Mouse (Mus musculus) hindbrain, embryonic 10.5 days (tissue): ENCODE measurements at regions not wholly inside any gene's neighbourhood (a gene's known extent, or its start where the extent isn't known, plus 50 kb on each side); places are given as distances from the start of the nearest gene placed in this dataset.
"Not testable (repeated sequence)": the region's sequence is repeated elsewhere in the genome, so short reads cannot be mapped to it uniquely, and the experiment has no call there.

Experiments
- DNase-seq: peaks from one replicate; pipeline ENCODE4 v3.0.0-alpha.2; 2017; ENCODE audit warnings: low spot score
- H3K27ac ChIP-seq: fragments of 300-500 bp; sonication (generic); 2 replicates; pipeline ENCODE4 v1.5.1; 2016; ENCODE audit warnings: mild to moderate bottlenecking, moderate library complexity
- H3K27me3 ChIP-seq: fragments of 300-500 bp; sonication (generic); 2 replicates; pipeline ENCODE4 v1.6.1; 2016; ENCODE audit warnings: mild to moderate bottlenecking; ENCODE audit not compliant: poor library complexity, insufficient read depth, severe bottlenecking
- H3K36me3 ChIP-seq: fragments of 300-500 bp; sonication (generic); 2 replicates; pipeline ENCODE4 v1.6.1; 2016; ENCODE audit warnings: mild to moderate bottlenecking, moderate library complexity
- H3K4me1 ChIP-seq: fragments of 300-500 bp; sonication (generic); replicated peaks from 2 replicates; pipeline ENCODE4 v1.6.1; 2016; ENCODE audit warnings: mild to moderate bottlenecking
- H3K4me3 ChIP-seq: fragments of 300-500 bp; sonication (generic); 2 replicates; pipeline ENCODE4 v1.5.1; 2016; ENCODE audit warnings: mild to moderate bottlenecking, moderate library complexity
- H3K9me3 ChIP-seq: fragments of 300-500 bp; sonication (generic); 2 replicates; pipeline ENCODE4 v1.6.1; 2016; ENCODE audit warnings: mild to moderate bottlenecking, moderate library complexity
- WGBS: fragments of 180-500 bp; shearing (Covaris S2); methylation state at CpG from one replicate; pipeline ENCODE4 v1.1.7; 2016; 5-methylcytosine and 5-hydroxymethylcytosine counted together

GRCm38 (mm10) chr15:53984006-53984405, 99.3 kb downstream of the Gm7489 start:
- not testable (repeated sequence) for H3K4me1 ChIP-seq, H3K4me3 ChIP-seq, H3K27me3 ChIP-seq, DNase-seq, H3K27ac ChIP-seq, H3K36me3 ChIP-seq, H3K9me3 ChIP-seq
- 92% methylated on average over 15 of the region's 15 CpGs for WGBS

- 81% methylated on average over 2 of the region's 2 CpGs for WGBS
- H3K4me1 ChIP-seq, result no peaks in the 10 kb centered on the region
- no peaks in the 10 kb centered on the region for H3K36me3 ChIP-seq
- H3K27me3 ChIP-seq, result no peaks in the 10 kb centered on the region
- no peaks in the 10 kb centered on the region for H3K9me3 ChIP-seq
- H3K4me3 ChIP-seq, result no peak overlapping the region
- no peak for DNase-seq
- no peak overlapping the region for H3K27ac ChIP-seq
These were observed 105.2 kb downstream of the Gm7489 start for GRCm38 (mm10) chr15:53989888-53990287.

GRCm38 (mm10) chr15:53995199-53995868, 110.6 kb downstream of the Gm7489 start:
- H3K4me1 ChIP-seq, result no peaks in the 10 kb centered on the region
- DNase-seq, result no peak
- no peaks in the 10 kb centered on the region for H3K36me3 ChIP-seq
- no peak overlapping the region for H3K4me3 ChIP-seq
- WGBS, result 83% methylated on average over 2 of the region's 2 CpGs
- H3K9me3 ChIP-seq, result no peaks in the 10 kb centered on the region
- H3K27ac ChIP-seq, result no peak overlapping the region
- no peaks in the 10 kb centered on the region for H3K27me3 ChIP-seq

GRCm38 (mm10) chr15:53998600-53999290, 114.0 kb downstream of the Gm7489 start:
- H3K4me1 ChIP-seq, result no peaks in the 10 kb centered on the region
- no peaks in the 10 kb centered on the region for H3K27me3 ChIP-seq
- no peaks in the 10 kb centered on the region for H3K9me3 ChIP-seq
- H3K27ac ChIP-seq, result no peak overlapping the region
- no peak overlapping the region for H3K4me3 ChIP-seq
- no peaks in the 10 kb centered on the region for H3K36me3 ChIP-seq
- DNase-seq, result no peak
- WGBS, result 92% methylated on average over 6 of the region's 6 CpGs

- 91% methylated on average over 5 of the region's 5 CpGs for WGBS
- H3K36me3 ChIP-seq, result no peaks in the 10 kb centered on the region
- H3K4me3 ChIP-seq, result no peak overlapping the region
- H3K4me1 ChIP-seq, result no peaks in the 10 kb centered on the region
- no peak for DNase-seq
- no peaks in the 10 kb centered on the region for H3K27me3 ChIP-seq
- no peak overlapping the region for H3K27ac ChIP-seq
- H3K9me3 ChIP-seq, result no peaks in the 10 kb centered on the region
These were observed 149.1 kb downstream of the Gm7489 start for GRCm38 (mm10) chr15:54033756-54034155.

GRCm38 (mm10) chr15:54050711-54051110, 166.0 kb downstream of the Gm7489 start:
- no peak overlapping the region for H3K4me3 ChIP-seq
- no peak overlapping the region for H3K27ac ChIP-seq
- H3K9me3 ChIP-seq, result no peaks in the 10 kb centered on the region
- DNase-seq, result no peak
- WGBS, result 88% methylated on average over 2 of the region's 2 CpGs
- no peaks in the 10 kb centered on the region for H3K36me3 ChIP-seq
- H3K4me1 ChIP-seq, result no peaks in the 10 kb centered on the region
- no peaks in the 10 kb centered on the region for H3K27me3 ChIP-seq

GRCm38 (mm10) chr15:54070005-54070634, 185.4 kb downstream of the Gm7489 start:
- Histone ChIP-seq H3K9me3 (no peaks in the 10 kb centered on the region), H3K4me1 (no peaks in the 10 kb centered on the region), H3K27me3 (no peaks in the 10 kb centered on the region), H3K36me3 (no peaks in the 10 kb centered on the region), H3K27ac (no peak overlapping the region), H3K4me3 (no peak overlapping the region)
- WGBS, result 47% methylated on average over 9 of the region's 9 CpGs
- DNase-seq, result peak; percentile 75

- DNase-seq, result no peak
- no peaks in the 10 kb centered on the region for H3K4me1 ChIP-seq
- H3K36me3 ChIP-seq, result no peaks in the 10 kb centered on the region
- WGBS, result 86% methylated on average over 8 of the region's 8 CpGs
- no peak overlapping the region for H3K4me3 ChIP-seq
- no peaks in the 10 kb centered on the region for H3K27me3 ChIP-seq
- H3K9me3 ChIP-seq, result no peaks in the 10 kb centered on the region
- no peak overlapping the region for H3K27ac ChIP-seq
These were observed 187.0 kb downstream of the Gm7489 start for GRCm38 (mm10) chr15:54071732-54072131.

GRCm38 (mm10) chr15:54091301-54091700, 206.6 kb downstream of the Gm7489 start:
- Histone ChIP-seq H3K4me1 (peaks cover 6% of the 10 kb centered on the region; the same call in 1 of the 2 replicates), H3K9me3 (no peaks in the 10 kb centered on the region), H3K27ac (no peak overlapping the region), H3K27me3 (no peaks in the 10 kb centered on the region), H3K36me3 (no peaks in the 10 kb centered on the region), H3K4me3 (no peak overlapping the region)
- 93% methylated on average over 1 of the region's 1 CpGs for WGBS
- DNase-seq, result no peak

- H3K9me3 ChIP-seq, result no peaks in the 10 kb centered on the region
- no peaks in the 10 kb centered on the region for H3K27me3 ChIP-seq
- no peak for DNase-seq
- H3K36me3 ChIP-seq, result no peaks in the 10 kb centered on the region
- H3K27ac ChIP-seq, result no peak overlapping the region
- WGBS, result 91% methylated on average over 3 of the region's 3 CpGs
- H3K4me3 ChIP-seq, result no peak overlapping the region
- peaks cover 6% of the 10 kb centered on the region; the same call in 1 of the 2 replicates for H3K4me1 ChIP-seq
These were observed 207.7 kb downstream of the Gm7489 start for GRCm38 (mm10) chr15:54092386-54092785.

GRCm38 (mm10) chr15:54097498-54097897, 212.8 kb downstream of the Gm7489 start:
- DNase-seq, result no peak
- Histone ChIP-seq H3K27me3 (no peaks in the 10 kb centered on the region), H3K4me1 (no peaks in the 10 kb centered on the region), H3K27ac (no peak overlapping the region), H3K36me3 (no peaks in the 10 kb centered on the region), H3K4me3 (no peak overlapping the region), H3K9me3 (no peaks in the 10 kb centered on the region)
- WGBS, result 84% methylated on average over 2 of the region's 2 CpGs

- no peaks in the 10 kb centered on the region for H3K9me3 ChIP-seq
- no peak overlapping the region for H3K27ac ChIP-seq
- H3K4me1 ChIP-seq, result no peaks in the 10 kb centered on the region
- H3K4me3 ChIP-seq, result no peak overlapping the region
- WGBS, result 63% methylated on average over 2 of the region's 2 CpGs
- DNase-seq, result no peak
- H3K36me3 ChIP-seq, result no peaks in the 10 kb centered on the region
- H3K27me3 ChIP-seq, result no peaks in the 10 kb centered on the region
These were observed 227.7 kb downstream of the Gm7489 start for GRCm38 (mm10) chr15:54112406-54112805.

- 85% methylated on average over 5 of the region's 5 CpGs for WGBS
- no peaks in the 10 kb centered on the region for H3K4me1 ChIP-seq
- no peak for DNase-seq
These were observed 229.4 kb downstream of the Gm7489 start for GRCm38 (mm10) chr15:54114096-54114512.

More at GRCm38 (mm10) chr15:54114096-54114512, 229.4 kb downstream of the Gm7489 start:
- H3K27me3 ChIP-seq, result no peaks in the 10 kb centered on the region
- no peaks in the 10 kb centered on the region for H3K9me3 ChIP-seq
- H3K27ac ChIP-seq, result no peak overlapping the region
- H3K36me3 ChIP-seq, result no peaks in the 10 kb centered on the region
- H3K4me3 ChIP-seq, result no peak overlapping the region
